Mouse (Mus musculus) spleen, postnatal 4 days (tissue): ENCODE results near the gene Ncam1.
A peak's percentile ranks its signal among the peaks of the same experiment; 100 is the strongest.

Experiments
- DNase-seq, 2 experiments: peaks; one replicate each; pipeline ENCODE4 v3.0.0; 2022; ENCODE audit warnings: low spot score in 2 of 2

Gene Ncam1

DNA sequence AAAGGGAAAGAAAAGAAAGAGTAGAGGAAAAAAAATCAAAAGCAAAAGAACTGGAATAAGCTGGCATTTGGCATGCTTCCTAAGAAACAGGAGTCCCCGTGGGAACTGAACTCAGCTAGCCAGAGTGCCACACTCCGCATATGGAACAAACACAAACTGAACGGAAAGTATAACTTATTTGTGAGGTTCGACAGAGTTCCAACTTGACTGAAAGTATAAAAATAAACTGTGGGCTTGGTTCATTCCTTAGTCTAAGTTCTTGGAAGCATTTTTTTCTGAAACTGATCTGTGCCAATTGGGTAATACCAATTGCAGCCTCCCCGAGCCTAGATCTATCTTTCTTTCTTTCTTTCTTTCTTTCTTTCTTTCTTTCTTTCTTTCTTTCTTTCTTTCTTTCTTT, 294.1 kb downstream of the Ncam1 start:
- DNase-seq: no peak

DNA sequence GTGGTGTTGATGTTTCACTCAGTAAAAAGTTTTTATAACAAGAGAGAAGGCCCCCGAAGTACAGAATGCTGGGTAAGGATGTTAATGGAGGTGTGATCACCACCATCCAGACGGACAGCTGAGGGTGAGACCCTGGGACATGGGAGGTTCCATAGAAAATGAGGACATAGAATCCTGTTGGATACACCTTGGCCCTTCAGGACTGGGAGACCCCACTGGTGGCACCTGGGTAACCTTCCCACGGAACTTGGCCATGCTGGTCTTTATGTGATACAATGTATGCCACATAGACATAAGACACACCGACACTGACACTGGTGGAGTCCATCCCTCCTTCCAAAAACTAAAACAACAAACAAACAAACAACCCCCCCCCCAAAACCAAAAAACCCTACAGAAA, 296.5 kb downstream of the Ncam1 start:
- no peak for DNase-seq

DNA sequence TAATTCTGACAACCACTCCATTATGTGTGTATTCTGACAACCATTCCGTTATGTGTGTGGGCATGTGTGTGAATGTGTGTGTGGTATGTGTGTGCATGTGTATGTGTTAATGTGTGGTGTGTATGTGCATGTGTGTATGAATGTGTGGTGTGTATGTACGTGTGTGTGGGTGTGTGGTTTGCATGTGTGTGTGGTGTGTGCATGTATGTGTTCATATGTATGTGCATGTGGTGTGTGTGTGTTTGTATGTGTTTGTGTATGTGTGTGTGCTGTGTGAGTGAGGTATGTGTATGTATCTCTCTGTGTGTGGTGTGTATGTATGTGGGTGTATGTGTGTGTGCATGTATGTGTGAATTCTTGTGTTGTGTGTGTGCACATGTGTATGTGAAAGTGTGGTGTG, 298.8 kb downstream of the Ncam1 start:
- DNase-seq: no peak

DNA sequence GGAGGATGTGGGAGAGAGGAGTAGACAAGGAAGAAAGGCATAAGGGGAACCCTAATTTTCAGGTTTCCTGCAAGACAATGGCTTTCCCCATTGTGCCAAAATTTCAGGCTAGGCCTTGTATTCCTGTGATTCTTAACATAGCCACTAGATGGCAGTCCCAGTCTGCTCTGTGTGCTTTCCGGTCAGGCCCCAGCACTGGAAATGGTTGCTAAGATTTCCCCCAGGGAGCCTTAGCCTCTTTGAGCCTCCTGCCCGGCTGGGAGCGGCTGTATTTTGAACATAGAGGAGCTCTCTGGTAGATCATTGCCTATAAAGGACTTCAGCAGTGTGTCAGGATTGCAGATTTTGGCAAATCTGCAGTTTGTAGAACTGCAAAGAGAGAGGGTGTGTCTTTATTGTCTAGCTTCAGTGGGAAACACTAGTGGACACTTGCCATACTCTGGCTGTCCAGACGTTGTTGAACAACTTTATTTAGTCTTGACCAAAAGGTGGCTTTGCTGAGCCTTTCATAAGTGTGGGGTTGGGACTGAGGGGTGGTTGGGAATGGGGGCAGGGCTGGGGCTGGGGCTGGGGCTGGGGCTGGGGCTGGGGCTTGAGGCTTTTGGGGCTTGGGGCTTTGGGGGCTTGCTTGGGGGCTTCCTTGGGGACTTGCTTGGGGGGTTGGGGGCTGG, 304.6 kb downstream of the Ncam1 start:
- peak in 1 of 2 experiments; percentile 59 for DNase-seq

DNA sequence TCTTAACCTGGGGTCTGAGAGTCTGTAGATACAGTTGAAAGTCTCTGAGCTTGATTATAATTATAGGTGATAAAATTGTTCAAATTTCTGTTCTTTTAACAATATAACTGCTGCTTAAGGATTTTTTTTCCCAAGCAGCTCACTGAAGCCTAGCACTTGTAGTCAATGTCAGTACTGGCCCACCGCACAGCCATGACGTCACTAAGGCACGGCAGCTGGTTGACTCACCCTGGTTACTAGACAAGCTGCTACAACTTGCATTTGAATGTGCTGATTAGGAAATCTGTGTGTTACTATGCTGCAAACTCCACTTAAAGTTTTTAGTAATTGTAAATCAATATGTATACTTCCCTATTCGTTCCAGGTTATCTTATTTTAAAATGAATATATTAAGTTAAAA, 308.1 kb downstream of the Ncam1 start:
- DNase-seq: peak in 1 of 2 experiments; percentile 19

DNA sequence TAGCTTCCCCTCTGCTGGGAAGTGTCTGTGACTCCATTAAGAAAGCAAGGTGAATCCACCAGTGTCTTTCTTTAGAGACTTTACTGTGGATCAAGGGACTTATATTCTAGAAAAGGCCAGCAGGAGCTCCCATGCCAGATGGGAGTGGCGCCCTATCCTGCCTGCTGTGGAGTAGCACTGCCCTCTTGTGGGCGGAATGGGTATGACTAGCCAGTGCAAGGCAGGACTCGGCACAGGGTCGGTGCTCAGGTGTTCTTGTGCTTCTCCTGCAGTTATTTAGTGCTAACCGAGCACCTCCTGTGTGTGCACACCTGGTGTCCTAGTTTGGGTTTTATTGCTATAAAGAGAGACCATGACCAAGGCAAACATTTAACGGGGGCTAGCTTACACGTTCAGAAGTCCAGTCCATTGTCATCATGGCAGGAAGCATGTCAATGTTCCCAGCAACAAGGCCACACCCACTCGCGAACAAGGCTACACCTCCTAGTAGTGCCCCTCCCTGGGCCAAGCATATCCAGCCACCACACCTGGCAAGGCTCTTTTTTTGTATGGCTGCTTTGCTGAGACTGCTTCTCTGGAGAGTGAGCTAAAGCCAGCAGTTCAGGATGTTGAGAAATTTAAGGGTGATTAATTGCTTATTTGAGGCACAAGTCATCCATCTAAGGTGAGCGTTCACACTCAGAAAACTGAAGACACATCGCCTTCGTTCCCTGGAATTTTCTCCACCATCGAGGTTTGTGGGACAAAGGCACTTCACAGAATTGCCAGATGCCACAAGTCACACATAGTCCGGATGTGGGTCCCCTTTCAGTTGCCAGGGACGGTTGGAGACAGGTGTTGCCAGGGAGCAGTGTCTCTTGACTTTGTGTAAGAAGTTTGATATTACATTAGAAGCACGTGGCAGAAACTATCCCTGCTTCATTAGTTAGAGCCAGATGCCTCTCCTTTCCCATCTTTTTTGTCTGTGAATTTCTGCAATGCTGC, 309.5 kb downstream of the Ncam1 start:
- DNase-seq: peak; percentile 62 to 87

DNA sequence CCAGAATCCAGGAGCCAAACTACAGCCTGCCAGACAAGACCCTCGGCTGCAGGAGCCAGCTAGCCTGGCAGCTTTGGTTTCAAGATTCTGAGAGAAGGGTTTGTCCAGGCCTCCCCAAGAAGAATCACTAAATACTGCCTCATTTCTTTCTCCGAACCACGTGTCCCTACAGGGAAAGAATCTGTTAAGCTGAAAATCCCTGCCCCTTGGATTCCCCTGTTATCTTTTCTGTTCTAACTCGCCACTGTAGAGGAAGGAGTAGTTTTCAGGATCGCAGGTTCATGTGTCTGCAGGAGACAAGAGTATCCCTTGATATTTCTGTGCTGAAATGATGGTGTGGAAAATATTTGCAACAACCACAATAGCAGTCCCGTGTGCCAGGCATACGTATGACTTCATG, 310.5 kb downstream of the Ncam1 start:
- DNase-seq: peak in 1 of 2 experiments; percentile 43

DNA sequence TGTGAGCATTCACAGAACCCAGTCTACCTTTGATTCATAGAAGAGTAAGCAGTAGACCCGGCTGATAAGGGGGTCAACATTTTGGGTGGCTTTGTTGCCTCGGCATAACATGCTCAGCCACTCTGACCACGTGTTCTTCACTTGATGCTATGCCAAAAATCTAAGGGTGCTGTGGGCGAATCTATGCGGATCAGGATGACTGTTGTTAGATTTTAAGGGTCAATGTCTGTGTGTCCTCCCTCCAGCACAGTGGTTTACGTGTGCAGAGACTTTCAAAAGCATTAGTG, 311.1 kb downstream of the Ncam1 start:
- no peak for DNase-seq

DNA sequence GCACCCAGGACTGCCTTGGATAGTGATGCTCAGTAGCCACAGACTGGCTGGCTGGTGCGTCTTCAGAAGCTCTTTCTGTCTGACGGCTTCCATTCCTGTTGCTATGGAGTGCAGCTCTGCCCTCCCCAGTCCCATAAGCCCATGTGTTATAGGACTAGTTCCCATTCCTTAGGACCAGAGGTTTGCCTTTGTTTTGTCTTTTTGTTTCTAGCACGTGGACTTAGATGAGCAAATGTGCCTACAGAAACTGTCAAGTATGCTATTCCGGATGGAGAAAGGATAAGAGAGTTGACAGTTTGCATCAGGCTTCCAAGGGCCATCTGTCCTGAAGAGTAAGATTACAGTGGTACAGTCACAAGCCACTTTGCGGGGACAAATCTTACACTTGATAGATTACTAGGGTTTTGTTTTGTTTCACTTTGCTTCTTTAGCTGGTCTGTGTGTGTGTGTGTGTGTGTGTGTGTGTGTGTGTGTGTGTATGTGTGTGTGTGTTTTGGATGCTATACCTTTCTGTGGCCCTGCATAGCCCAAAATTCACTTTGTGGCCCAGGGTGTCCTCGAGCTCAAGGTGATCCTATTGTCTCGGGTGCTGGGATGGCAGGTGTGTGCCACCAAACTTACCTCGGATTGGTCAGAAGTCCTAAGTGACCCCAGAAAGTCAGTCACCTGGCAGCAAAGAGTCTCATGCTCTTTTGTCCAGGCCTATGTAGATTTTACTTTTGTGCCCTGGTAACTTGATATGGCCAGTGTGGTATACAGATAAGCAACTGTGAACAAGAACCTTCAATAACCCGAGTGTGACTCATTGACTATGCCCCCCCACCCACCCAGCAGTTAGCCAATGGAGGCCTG, 311.7 kb downstream of the Ncam1 start:
- DNase-seq: peak in 1 of 2 experiments; percentile 37

DNA sequence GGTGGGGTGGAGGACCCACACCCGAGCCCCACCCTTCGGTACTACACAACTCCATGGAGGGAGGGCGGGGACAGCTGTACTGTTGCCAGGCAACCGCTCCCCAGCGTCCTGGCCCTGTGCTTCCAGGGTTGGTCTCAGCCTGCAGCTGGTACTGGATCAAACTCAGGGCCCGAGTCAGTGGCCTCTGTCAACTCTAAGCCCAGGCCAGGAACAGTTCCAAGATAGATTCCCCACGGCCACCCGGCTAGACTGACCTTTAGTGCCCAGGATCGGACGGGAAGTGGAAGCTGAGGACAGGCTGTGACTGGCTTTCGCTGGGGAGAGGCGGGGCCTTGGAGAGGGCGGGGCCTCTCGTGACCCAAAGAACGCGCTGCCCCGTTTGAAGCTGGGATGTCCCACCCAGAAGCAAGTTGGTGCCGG, 312.8 kb downstream of the Ncam1 start, which contains the start of gene Ttc12:
Ttc12 (minus strand) TSS at position 334 of the 420 bp plus-strand sequence.
- DNase-seq: peak; percentile 44 to 70

DNA sequence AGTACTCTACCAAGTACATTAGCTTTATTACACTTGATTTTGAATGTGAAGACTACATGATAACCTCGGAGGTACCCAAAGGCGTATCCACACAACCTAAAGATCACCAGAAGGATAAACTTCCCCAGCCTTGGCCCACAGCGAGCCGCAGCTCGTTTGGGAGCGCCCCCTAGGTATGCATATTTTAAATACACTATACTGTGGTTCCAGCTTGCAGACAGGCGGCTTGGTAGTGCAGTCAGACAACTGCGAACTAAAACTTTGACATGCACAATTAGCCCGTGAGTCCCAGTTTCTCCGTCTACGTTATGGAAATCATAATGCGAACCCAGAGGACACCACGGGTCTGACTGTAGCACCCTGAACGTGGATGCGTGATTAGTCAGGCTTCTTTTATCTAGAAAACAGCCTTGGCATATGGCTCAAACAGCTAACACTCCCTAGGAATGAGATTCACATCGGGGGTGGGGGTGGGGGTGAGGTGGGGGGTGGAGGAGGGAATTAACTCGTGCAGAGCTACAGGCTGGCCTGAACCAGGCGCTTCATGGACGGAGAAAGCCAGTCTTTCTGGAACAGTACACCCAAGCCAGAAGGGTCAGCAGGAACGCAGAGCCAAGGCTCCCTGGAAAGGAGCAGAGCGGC, 313.4 kb downstream of the Ncam1 start:
- peak in 1 of 2 experiments; percentile 52 for DNase-seq

DNA sequence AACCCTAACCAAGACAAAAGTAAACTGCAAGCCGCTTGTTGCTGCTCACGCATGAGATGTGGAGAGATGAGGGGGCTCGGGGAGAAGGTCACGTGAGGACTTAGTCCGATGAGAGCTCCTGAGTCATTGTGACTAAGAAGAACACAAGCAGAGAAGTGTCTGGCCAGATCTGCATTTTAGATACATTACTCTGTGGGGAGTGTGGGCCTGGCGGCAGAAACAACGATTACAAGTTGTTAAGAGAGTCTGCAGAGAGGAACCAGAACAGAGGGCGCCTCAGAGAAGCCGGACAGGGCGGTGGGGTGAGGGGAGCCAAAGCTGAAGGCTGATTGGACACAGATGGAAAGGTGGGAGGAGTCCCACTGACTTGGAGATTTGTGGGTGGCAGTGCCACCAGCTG, 315.4 kb downstream of the Ncam1 start:
- no peak for DNase-seq

DNA sequence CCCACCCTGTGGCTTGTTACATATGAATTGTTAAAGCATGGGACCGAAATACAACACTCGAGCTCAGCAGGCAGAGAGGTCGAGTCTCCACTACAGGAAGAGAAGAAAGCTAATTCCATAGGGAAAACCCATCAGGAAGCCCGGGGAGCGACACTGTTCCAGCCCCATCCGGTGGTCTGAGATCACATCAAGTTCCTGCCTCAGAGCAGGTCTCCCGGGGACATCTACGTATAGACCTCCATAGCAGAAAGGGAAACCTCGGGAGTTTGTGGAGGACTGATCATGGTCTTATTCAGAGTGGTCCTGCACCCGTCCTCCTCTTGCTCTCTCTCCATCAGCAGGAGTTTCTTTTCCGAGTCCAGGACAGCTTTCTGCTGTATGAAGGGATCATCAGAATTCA, 326.6 kb downstream of the Ncam1 start:
- no peak for DNase-seq

DNA sequence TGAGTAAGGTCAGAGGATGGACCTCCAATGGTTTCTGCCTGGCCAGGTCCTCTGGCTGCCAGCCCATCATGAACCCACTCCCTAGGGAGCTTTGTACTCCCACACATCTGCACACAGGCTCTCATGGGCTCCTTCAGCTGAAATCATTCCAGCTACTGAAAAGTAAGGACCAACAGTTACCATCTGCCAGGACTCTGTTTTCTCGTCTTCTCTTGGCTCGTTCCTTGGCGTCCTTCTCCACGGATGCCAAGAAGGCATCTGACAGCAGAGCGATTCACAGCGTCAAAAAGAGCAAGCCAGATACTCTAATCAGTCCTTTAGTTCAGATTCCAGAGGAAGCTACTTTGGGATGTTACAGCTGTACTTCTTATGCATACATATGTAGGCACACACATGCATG, 327.8 kb downstream of the Ncam1 start:
- DNase-seq: no peak

DNA sequence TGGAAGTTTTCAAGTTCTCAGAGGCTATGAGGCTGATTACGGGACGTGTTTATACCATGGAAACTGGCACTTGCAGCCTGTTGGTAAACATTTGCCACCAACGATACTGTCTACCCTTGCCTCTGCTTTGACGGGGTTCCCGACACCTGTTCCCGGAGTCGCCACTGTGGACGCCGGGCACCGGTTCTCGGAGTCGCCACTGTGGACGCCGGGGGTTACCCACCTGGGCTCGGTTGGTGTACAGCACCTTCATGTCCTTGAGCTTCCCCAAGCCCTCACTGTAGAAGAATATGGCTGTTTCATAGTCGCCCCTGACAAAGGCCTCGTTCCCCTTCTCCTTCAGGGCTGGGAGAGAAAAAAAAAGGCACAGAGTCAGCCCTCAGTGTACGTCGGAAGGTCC, 328.7 kb downstream of the Ncam1 start:
- no peak for DNase-seq

DNA sequence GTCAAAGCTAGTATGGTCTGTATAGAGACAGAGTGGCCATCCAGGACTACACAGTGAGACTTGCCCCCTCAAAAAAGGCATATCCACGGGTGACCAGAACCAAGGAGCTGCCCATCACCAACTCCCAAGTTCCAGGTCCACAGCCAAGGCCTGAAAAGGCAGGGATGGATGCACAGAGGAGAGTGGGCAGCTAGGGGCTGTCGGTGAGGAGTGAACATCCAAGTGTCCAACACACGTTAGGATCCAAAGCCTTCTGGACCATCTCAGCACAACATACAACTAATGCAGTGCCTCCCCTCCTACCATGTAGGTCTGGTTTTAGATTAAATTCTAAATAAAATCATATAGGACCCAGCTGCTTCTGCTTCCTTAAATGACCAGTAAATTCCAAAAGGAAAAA, 342.6 kb downstream of the Ncam1 start:
- no peak for DNase-seq

DNA sequence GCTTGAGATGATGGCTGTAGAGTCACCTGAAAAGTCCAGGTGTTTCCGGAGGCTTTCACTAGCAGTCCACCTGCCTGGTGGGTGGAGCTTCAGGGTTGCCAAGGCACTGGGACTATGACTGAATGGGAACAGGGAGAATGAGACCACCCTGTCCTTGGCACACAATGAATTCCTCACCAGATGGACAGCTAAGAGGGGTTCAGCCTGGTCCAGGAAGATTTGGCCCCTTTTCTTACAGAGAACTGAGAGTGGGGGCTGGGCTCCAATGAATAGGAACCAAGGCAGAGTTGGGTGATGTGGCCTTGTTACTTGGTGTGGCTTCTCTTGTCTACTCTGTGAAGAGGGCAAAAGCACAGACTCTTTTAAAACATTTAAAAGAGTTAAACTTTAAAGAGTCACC, 346.3 kb downstream of the Ncam1 start:
- DNase-seq: no peak
